Comparison of ENCODE assay signal across 8 mouse cellular contexts in the genomic region with DNA sequence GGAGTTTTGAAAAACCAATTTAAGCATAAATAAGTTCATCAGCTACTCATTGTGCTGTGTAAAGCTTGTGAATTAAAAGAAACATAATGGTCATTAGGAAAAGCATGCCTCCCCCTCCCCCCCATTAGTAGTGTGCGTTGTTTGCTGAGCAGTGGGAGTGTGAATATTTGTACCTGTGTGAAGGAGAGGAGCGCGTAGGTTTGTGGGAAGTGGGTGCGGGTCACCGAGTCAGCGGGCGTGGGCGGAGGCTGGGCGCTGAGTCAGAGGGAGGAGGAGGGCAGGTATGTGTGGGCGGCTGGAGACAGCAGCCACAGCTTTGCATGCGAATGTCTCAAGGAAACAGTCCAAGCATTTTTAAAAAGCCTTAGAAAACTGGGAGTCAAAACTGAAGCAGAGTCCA. TPM values are rescaled to one million over a fixed set of nuclear protein-coding genes. Genes with fewer than 3 reads are reported as not detected.
DNase-seq lines count a peak whose midpoint lies in the region; ATAC-seq and TF ChIP-seq lines count a peak whose summit lies in the region.

No protein-coding gene starts in this region.

- H3K27ac ChIP-seq in embryonic fibroblast, embryonic 13.5 days (ENCODE audit: insufficient read depth, low read length): peak overlapping the region; percentile 95
- peak overlapping the region; percentile 50 for H3K27ac ChIP-seq in stomach, embryonic 16.5 days (ENCODE audit: low read length)

- H3K4me1 ChIP-seq in embryonic fibroblast, embryonic 13.5 days (ENCODE audit: control insufficient read depth, insufficient read depth, low read length): peaks cover 5% of the 10 kb centered on the region; the same call in 1 of the 2 replicates
- peaks cover 4% of the 10 kb centered on the region; the same call in 1 of the 2 replicates for H3K4me1 ChIP-seq in stomach, embryonic 16.5 days (ENCODE audit: control insufficient read depth, insufficient read depth, low read length)

- H3K4me3 ChIP-seq in embryonic fibroblast, embryonic 13.5 days (ENCODE audit: insufficient read depth, low read length): no peak overlapping the region
- no peak overlapping the region; the same call in 1 of the 2 replicates for H3K4me3 ChIP-seq in stomach, embryonic 16.5 days (replicated peaks; ENCODE audit: low read length)

- no peaks in the 10 kb centered on the region for H3K36me3 ChIP-seq in stomach, embryonic 16.5 days (ENCODE audit: control insufficient read depth, insufficient read depth, low read length)

- peak; percentile 80 to 81 for ATAC-seq in hematopoietic stem cell, adult 5-6 weeks (replicated peaks in 1 of 2; ENCODE audit: insufficient read depth in 1 of 2, low FRiP score in 2 of 2, low TSS enrichment in 1 of 2, low read depth in 1 of 2, poor library complexity in 2 of 2, severe bottlenecking in 2 of 2)
- peak; percentile 89 for ATAC-seq in stomach, embryonic 16.5 days (ENCODE audit: insufficient read depth, low FRiP score)

- no peak for TF ChIP-seq CTCF in embryonic fibroblast, embryonic 13.5 days (IDR thresholded peaks at IDR 0.05; ENCODE audit: borderline replicate concordance, insufficient read depth, low read length)

- DNase-seq in CD8-positive naive resting alpha-beta T cell, adult 2 months (ENCODE audit: low read depth in 2 of 2, low spot score in 2 of 2): peak; percentile 58 to 63
- DNase-seq in T-cell, adult 2 months (ENCODE audit: low spot score): peak; percentile 80
- DNase-seq in layer of hippocampus, adult 9-11 months: peak; percentile 42
- peak; percentile 78 for DNase-seq in lung, postnatal 36 days
- no peak for DNase-seq in adipocyte (ENCODE audit: low spot score)

- no peak for TF ChIP-seq POLR2A in embryonic fibroblast, embryonic 13.5 days (IDR thresholded peaks at IDR 0.05; ENCODE audit: low read depth, low read length)

- peak overlapping the region; percentile 41 for H3K4me2 ChIP-seq in stomach, embryonic 16.5 days (ENCODE audit: low read depth, low read length)

- no peaks in the 10 kb centered on the region for H3K27me3 ChIP-seq in stomach, embryonic 16.5 days (ENCODE audit: control insufficient read depth, insufficient read depth, low read length)

- no peak overlapping the region for H3K9ac ChIP-seq in stomach, embryonic 16.5 days (ENCODE audit: low read length)

- WGBS in stomach, embryonic 16.5 days: 50% methylated on average over 11 of the region's 11 CpGs

- no peaks in the 10 kb centered on the region for H3K9me3 ChIP-seq in stomach, embryonic 16.5 days (replicated peaks; ENCODE audit: control insufficient read depth, low read length)

RNA-seq across cellular contexts. Expression of gene Nemp2, which starts 32.7 kb away (rescaled TPM):
- polyA plus RNA-seq in embryonic fibroblast, embryonic 13.5 days (2011; ENCODE audit: insufficient read length, low read depth, missing spikeins): 2.8 and 6.6 TPM in 2 replicates
- total RNA-seq in hematopoietic stem cell, adult 5-6 weeks (2017): 21.9 and 27.8 TPM in 2 replicates
- 8.4 and 9.1 TPM in 2 replicates for polyA plus RNA-seq in stomach, embryonic 16.5 days (2015; fragmentation: Nextera tagmentation; extraction: Ambion mirVana)
